In genomic region chr13:119177753-119178152, GRCm38 (mm10) we compare ENCODE assay signal across 19 mouse cellular contexts.
DNase-seq lines count a peak whose midpoint lies in the region; ATAC-seq and TF ChIP-seq lines count a peak whose summit lies in the region.
"Had no signal": no experiment of that assay in that cellular context is flagged by ENCODE, and none has a peak within 500 bp of the region (broad histone marks: within the 10 kb centered on the region; RNA-seq: fewer than 3 reads in every experiment).

No protein-coding gene starts in this region.

- no peaks in the 10 kb centered on the region for H3K4me1 ChIP-seq in embryonic facial prominence, embryonic 14.5 days (ENCODE audit: control insufficient read depth, insufficient read depth, low read length)
- H3K4me1 ChIP-seq in embryonic facial prominence, embryonic 10.5 days: no peaks in the 10 kb centered on the region
- no peaks in the 10 kb centered on the region for H3K4me1 ChIP-seq in heart, postnatal 0 days (ENCODE audit: control insufficient read depth, insufficient read depth)
- H3K4me1 ChIP-seq: hindbrain, embryonic 13.5 days; liver, embryonic 12.5 days; midbrain, embryonic 12.5 days; neural tube, embryonic 13.5 days had no signal

- no peak for TF ChIP-seq EP300 in heart, postnatal 0 days (IDR thresholded peaks at IDR 0.05; ENCODE audit: low read depth)

- no peaks in the 10 kb centered on the region for H3K9me3 ChIP-seq in embryonic facial prominence, embryonic 14.5 days (ENCODE audit: control insufficient read depth, low read length)
- no peaks in the 10 kb centered on the region for H3K9me3 ChIP-seq in embryonic facial prominence, embryonic 10.5 days
- no peaks in the 10 kb centered on the region for H3K9me3 ChIP-seq in heart, postnatal 0 days (replicated peaks; ENCODE audit: control insufficient read depth, low read length)
- H3K9me3 ChIP-seq: hindbrain, embryonic 13.5 days; liver, embryonic 12.5 days; midbrain, embryonic 12.5 days; neural tube, embryonic 13.5 days had no signal

- H3K27me3 ChIP-seq in embryonic facial prominence, embryonic 14.5 days (replicated peaks; ENCODE audit: control insufficient read depth, insufficient read depth, low read length): no peaks in the 10 kb centered on the region
- no peaks in the 10 kb centered on the region for H3K27me3 ChIP-seq in embryonic facial prominence, embryonic 10.5 days (replicated peaks; ENCODE audit: low read depth, poor library complexity, severe bottlenecking)
- H3K27me3 ChIP-seq in heart, postnatal 0 days (ENCODE audit: control insufficient read depth, insufficient read depth, low read length): no peaks in the 10 kb centered on the region
- H3K27me3 ChIP-seq: hindbrain, embryonic 13.5 days; liver, embryonic 12.5 days; midbrain, embryonic 12.5 days; neural tube, embryonic 13.5 days had no signal

- H3K36me3 ChIP-seq in embryonic facial prominence, embryonic 14.5 days (ENCODE audit: control insufficient read depth, insufficient read depth, low read length): no peaks in the 10 kb centered on the region
- H3K36me3 ChIP-seq in embryonic facial prominence, embryonic 10.5 days (replicated peaks): no peaks in the 10 kb centered on the region
- H3K36me3 ChIP-seq in heart, postnatal 0 days (replicated peaks; ENCODE audit: control insufficient read depth, insufficient read depth, low read length): no peaks in the 10 kb centered on the region
- H3K36me3 ChIP-seq: hindbrain, embryonic 13.5 days; liver, embryonic 12.5 days; midbrain, embryonic 12.5 days; neural tube, embryonic 13.5 days had no signal

- no peak overlapping the region for H3K9ac ChIP-seq in embryonic facial prominence, embryonic 14.5 days (ENCODE audit: low read depth, low read length)
- no peak overlapping the region for H3K9ac ChIP-seq in heart, postnatal 0 days (replicated peaks; ENCODE audit: low read depth, low read length)
- H3K9ac ChIP-seq: hindbrain, embryonic 13.5 days; liver, embryonic 12.5 days; midbrain, embryonic 12.5 days; neural tube, embryonic 13.5 days had no signal

- no peak for TF ChIP-seq CTCF in heart, postnatal 0 days (IDR thresholded peaks at IDR 0.05; ENCODE audit: low read depth)

- H3K27ac ChIP-seq in embryonic facial prominence, embryonic 14.5 days (replicated peaks; ENCODE audit: low read depth, low read length): no peak overlapping the region
- H3K27ac ChIP-seq in embryonic facial prominence, embryonic 10.5 days (replicated peaks): no peak overlapping the region
- H3K27ac ChIP-seq in heart, postnatal 0 days (ENCODE audit: low read depth): no peak overlapping the region
- H3K27ac ChIP-seq: hindbrain, embryonic 13.5 days; left cerebral cortex, adult 2 months; liver, embryonic 12.5 days; midbrain, embryonic 12.5 days; neural tube, embryonic 13.5 days had no signal

- no peak overlapping the region for H3K4me2 ChIP-seq in embryonic facial prominence, embryonic 14.5 days (ENCODE audit: low read depth, low read length)
- H3K4me2 ChIP-seq in heart, postnatal 0 days (ENCODE audit: low read depth, low read length): no peak overlapping the region
- H3K4me2 ChIP-seq: hindbrain, embryonic 13.5 days; liver, embryonic 12.5 days; midbrain, embryonic 12.5 days; neural tube, embryonic 13.5 days had no signal

- WGBS in embryonic facial prominence, embryonic 14.5 days: 57% methylated on average over 4 of the region's 4 CpGs
- 83% methylated on average over 4 of the region's 4 CpGs for WGBS in embryonic facial prominence, embryonic 10.5 days
- 26% methylated on average over 4 of the region's 4 CpGs for WGBS in heart, postnatal 0 days

- no peak overlapping the region for H3K4me3 ChIP-seq in embryonic facial prominence, embryonic 14.5 days (ENCODE audit: low read depth, low read length)
- H3K4me3 ChIP-seq in embryonic facial prominence, embryonic 10.5 days: no peak overlapping the region
- H3K4me3 ChIP-seq in heart, postnatal 0 days (ENCODE audit: low read depth, low read length): no peak overlapping the region
- H3K4me3 ChIP-seq: hindbrain, embryonic 13.5 days; left cerebral cortex, adult 2 months; liver, embryonic 12.5 days; midbrain, embryonic 12.5 days; neural tube, embryonic 13.5 days had no signal

- peak; percentile 10 for DNase-seq in embryonic facial prominence, embryonic 14.5 days (ENCODE audit: low spot score)
- no peak for DNase-seq in embryonic facial prominence, embryonic 10.5 days (ENCODE audit: low spot score)
- DNase-seq in NIH3T3 (ENCODE audit: low read depth) (peak; percentile 58), MN1 (ENCODE audit: low spot score) (no peak)
- no peak for DNase-seq in heart, postnatal 0 days (ENCODE audit: low spot score)
- peak; percentile 16 for DNase-seq in lung, postnatal 25 days (ENCODE audit: low spot score)
- DNase-seq in right cerebral cortex, adult 18-20 months: no peak
- no peak for DNase-seq in adrenal gland, postnatal 4 days (ENCODE audit: low spot score in 2 of 2)
- DNase-seq: cerebellum, postnatal 36 days; gastrocnemius, postnatal 25 days; kidney, adult 11 months; kidney, postnatal 4 days; retina, postnatal 1 day; spleen, adult 18-20 months had no signal

- ATAC-seq in embryonic facial prominence, embryonic 14.5 days (ENCODE audit: low read depth): no peak
- peak; percentile 36; the same call in 1 of the 2 replicates for ATAC-seq in heart, postnatal 0 days (ENCODE audit: insufficient read depth, low read depth)
- ATAC-seq: liver, embryonic 12.5 days had no signal

Comparison
In these comparisons a context has a peak if more than half of its experiments do, and no peak if none do; other contexts are left out.
1. DNase-seq: peak in embryonic facial prominence, embryonic 14.5 days (single experiment), NIH3T3 (single experiment) and lung, postnatal 25 days (single experiment); none in embryonic facial prominence, embryonic 10.5 days (single experiment), heart, postnatal 0 days (single experiment), right cerebral cortex, adult 18-20 months (single experiment), adrenal gland, postnatal 4 days (0 of 2) and MN1 (single experiment).